Mouse (Mus musculus) forebrain, postnatal 0 days (tissue): ENCODE data around the gene Dusp18. TPM values are rescaled to one million over a fixed set of nuclear protein-coding genes. Genes with fewer than 3 reads are reported as not detected.
"Not testable (repeated sequence)": the region's sequence is repeated elsewhere in the genome, so short reads cannot be mapped to it uniquely, and the experiment has no call there.

ENCODE experiments used
- ATAC-seq: fragments of 200-750 bp; cut with Nextera tagmentation; 2 replicates; pipeline ENCODE4 v1.8.0; 2017; ENCODE audit warnings: mild to moderate bottlenecking, moderate library complexity
- DNase-seq: peaks from one replicate; pipeline ENCODE4 v3.0.0-alpha.2; 2015
- H3K27ac ChIP-seq: fragments of 300-500 bp; sonication (generic); 2 replicates; pipeline ENCODE4 v1.5.1; 2014; ENCODE audit warnings: low read depth, mild to moderate bottlenecking, antibody characterized with exemption, low read length, moderate library complexity, mixed read lengths
- H3K27me3 ChIP-seq: fragments of 300-500 bp; sonication (generic); 2 replicates; pipeline ENCODE4 v1.6.1; 2014; ENCODE audit warnings: mild to moderate bottlenecking, low read length, mixed read lengths; ENCODE audit not compliant: insufficient read depth
- H3K36me3 ChIP-seq: fragments of 300-500 bp; sonication (generic); 2 replicates; pipeline ENCODE4 v1.6.1; 2014; ENCODE audit warnings: mild to moderate bottlenecking, moderate library complexity; ENCODE audit not compliant: insufficient read depth
- H3K4me1 ChIP-seq: fragments of 300-500 bp; sonication (generic); 2 replicates; pipeline ENCODE4 v1.6.1; 2014; ENCODE audit warnings: antibody characterized with exemption; ENCODE audit not compliant: insufficient read depth
- H3K4me2 ChIP-seq: fragments of 300-500 bp; sonication (generic); 2 replicates; pipeline ENCODE4 v1.6.1; 2014; ENCODE audit warnings: low read depth, mild to moderate bottlenecking, moderate library complexity
- H3K4me3 ChIP-seq: fragments of 300-500 bp; sonication (generic); 2 replicates; pipeline ENCODE4 v1.5.1; 2014; ENCODE audit warnings: low read depth, low read length, mixed read lengths
- H3K9ac ChIP-seq: fragments of 300-500 bp; sonication (generic); 2 replicates; pipeline ENCODE4 v1.6.1; 2014; ENCODE audit warnings: mild to moderate bottlenecking
- H3K9me3 ChIP-seq: fragments of 300-500 bp; sonication (generic); 2 replicates; pipeline ENCODE4 v1.6.1; 2016; ENCODE audit warnings: low read length
- CTCF ChIP-seq: sonication (generic); IDR thresholded peaks from 2 replicates; pipeline ENCODE4 v1.5.1; 2016; ENCODE audit warnings: antibody characterized with exemption, control low read depth, low read depth
- WGBS: fragments of 180-500 bp; shearing (Covaris S2); extraction: QIAGEN DNeasy Blood & Tissue Kit; methylation state at CpG from one replicate; pipeline ENCODE4 v1.1.7; 2014; 5-methylcytosine and 5-hydroxymethylcytosine counted together
- polyA plus RNA-seq: library from polyadenylated mRNA; unstranded; fragments of >200 nt; fragmentation: Nextera tagmentation; extraction: Ambion mirVana; gene quantifications from 2 replicates; pipeline ENCODE4 v1.2.1, GENCODE M21; 2015
- total RNA-seq: library from RNA; depleted of rRNA; stranded (reverse); fragments of >200 nt; gene quantifications from 2 replicates; pipeline ENCODE4 v1.2.3, GENCODE M21; 2014

Dusp18 gene
- total and polyA plus RNA-seq, 2 experiments from 2014 or later = 25.3 to 33.6 TPM

DNA sequence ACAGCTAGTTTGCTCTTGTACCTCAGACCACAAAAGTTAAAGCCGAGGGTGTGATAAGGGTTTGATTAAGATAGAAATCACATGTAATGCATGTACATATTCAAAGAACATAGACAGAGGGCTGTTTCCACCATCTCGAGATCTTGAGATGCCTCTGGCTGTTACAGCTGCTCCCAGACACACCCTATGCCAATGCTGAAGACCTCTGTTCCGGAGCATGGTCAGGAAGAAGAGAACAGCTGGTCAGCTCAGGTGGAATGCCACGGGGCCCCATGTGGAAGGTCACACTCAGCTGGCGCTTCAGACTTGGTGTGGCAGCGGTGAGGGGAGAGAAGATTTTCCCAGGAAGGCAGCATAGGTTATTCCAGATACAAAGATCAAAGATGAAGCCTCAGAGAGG is 9.6 kb downstream of the Dusp18 start:
- DNase-seq (no peak), ATAC-seq (no peak)
- Histone ChIP-seq H3K9me3 (no peaks in the 10 kb centered on the region), H3K4me1 (0 out of 2 replicates have a peak, but pooled peaks cover 1% of the 10 kb centered on the region), H3K9ac (no peak overlapping the region), H3K36me3 (peaks cover 22% of the 10 kb centered on the region), H3K4me3 (no peak overlapping the region), H3K27ac (no peak overlapping the region), H3K27me3 (no peaks in the 10 kb centered on the region), H3K4me2 (no peak overlapping the region)
- TF ChIP-seq CTCF = no peak
- 87% methylated on average over 6 of the region's 6 CpGs for WGBS

GRCm38 (mm10) chr11:3905446-3905845 is 10.4 kb downstream of the Dusp18 start:
- DNase-seq (no peak), ATAC-seq (0 out of 2 replicates have a peak, but pooled peaks have one; percentile 12)
- Histone ChIP-seq H3K27me3 (no peaks in the 10 kb centered on the region), H3K4me2 (no peak overlapping the region), H3K36me3 (peaks cover 22% of the 10 kb centered on the region), H3K9me3 (no peaks in the 10 kb centered on the region), H3K4me1 (peaks cover 8% of the 10 kb centered on the region; the same call in 1 of the 2 replicates), H3K9ac (no peak overlapping the region), H3K27ac (no peak overlapping the region), H3K4me3 (no peak overlapping the region)
- WGBS = 93% methylated on average over 1 of the region's 1 CpGs
- TF ChIP-seq CTCF = no peak

DNA sequence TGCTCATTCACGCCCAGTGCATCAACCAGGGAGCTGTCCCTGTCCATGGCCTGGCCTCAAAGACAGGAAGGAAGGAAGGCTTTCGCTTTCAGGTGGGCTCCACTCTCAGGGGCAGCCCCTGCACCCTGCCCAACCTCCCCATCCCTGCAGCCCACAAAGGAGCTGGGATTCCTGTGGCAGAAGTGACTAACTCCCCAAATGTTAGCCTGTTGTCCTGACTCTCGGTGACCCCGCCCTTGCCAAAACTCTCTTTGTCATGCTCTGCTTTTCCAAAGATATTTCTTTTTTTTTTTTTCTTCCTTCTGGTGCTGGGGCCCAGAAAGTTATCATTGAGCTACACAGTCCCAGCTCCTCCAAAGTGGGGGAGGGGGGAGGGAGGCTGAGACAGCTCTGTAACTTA is 14.2 kb downstream of the Dusp18 start:
- 91% methylated on average over 4 of the region's 4 CpGs for WGBS
- Histone ChIP-seq H3K9ac (no peak overlapping the region), H3K4me1 (peaks cover 23% of the 10 kb centered on the region), H3K4me2 (peak overlapping the region; percentile 5; the same call in 1 of the 2 replicates), H3K4me3 (no peak overlapping the region), H3K36me3 (peaks cover 22% of the 10 kb centered on the region), H3K27ac (no peak overlapping the region), H3K9me3 (no peaks in the 10 kb centered on the region), H3K27me3 (no peaks in the 10 kb centered on the region)
- no peak for DNase-seq
- no peak for ATAC-seq
- no peak for TF ChIP-seq CTCF

DNA sequence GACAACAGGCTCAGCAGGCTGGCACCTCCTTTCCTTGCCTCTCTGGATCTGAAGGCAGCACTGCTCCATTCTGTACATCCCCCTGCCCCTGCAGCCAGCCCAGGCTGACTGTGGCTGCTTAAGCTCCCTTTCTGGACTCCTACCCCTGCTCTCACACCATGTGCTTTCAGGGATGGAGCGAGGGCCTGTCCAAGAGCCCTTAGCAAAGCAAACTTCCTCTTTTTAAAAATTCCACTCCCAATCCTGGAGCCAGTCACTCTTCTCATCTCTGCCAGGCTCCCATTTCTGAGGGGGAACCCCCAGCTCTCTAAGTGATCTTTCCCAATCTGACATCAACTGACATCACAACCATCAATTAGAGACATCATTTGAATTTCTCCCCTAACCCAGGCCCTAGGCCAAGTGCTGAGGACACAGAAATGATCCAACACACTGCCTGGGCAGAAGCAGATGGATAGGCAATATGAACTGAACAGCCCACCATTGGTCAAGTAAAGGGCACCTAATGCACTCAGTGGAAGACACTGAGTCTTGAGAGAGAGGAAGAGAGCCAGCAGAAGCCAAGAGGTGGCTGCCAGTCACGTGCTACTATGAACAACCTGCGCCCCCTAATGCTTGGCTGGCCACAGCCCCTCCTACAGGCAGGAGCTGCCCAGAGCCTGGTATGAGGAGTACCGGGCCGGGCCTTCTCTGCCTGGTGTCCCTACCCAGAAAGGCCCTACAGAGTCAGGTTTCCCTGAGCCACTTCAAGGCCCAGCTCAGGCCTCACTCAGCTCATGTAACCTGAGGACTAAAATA is 15.7 kb downstream of the Dusp18 start:
- Histone ChIP-seq H3K9me3 (no peaks in the 10 kb centered on the region), H3K4me1 (peaks cover 23% of the 10 kb centered on the region), H3K4me2 (peak overlapping the region; percentile 92), H3K9ac (peak overlapping the region; percentile 39), H3K27me3 (no peaks in the 10 kb centered on the region), H3K36me3 (peaks cover 20% of the 10 kb centered on the region), H3K27ac (no peak overlapping the region), H3K4me3 (peak overlapping the region; percentile 21)
- WGBS = 56% methylated on average over 5 of the region's 5 CpGs
- TF ChIP-seq CTCF = 0 out of 2 replicates have a peak, but pooled peaks have one; percentile 5
- no peak for DNase-seq
- ATAC-seq = no peak

- H3K27ac ChIP-seq, H3K9me3 ChIP-seq, ATAC-seq, H3K27me3 ChIP-seq, DNase-seq: not testable (repeated sequence)
- 89% methylated on average over 6 of the region's 6 CpGs for WGBS
- Histone ChIP-seq H3K4me1 (peaks cover 23% of the 10 kb centered on the region), H3K9ac (0 out of 2 replicates have a peak overlapping the region, but pooled peaks have one; percentile 18), H3K4me3 (peak overlapping the region; percentile 21), H3K4me2 (peak overlapping the region; percentile 92), H3K36me3 (peaks cover 13% of the 10 kb centered on the region)
These were observed 16.4 kb downstream of the Dusp18 start for GRCm38 (mm10) chr11:3911440-3911839.

DNA sequence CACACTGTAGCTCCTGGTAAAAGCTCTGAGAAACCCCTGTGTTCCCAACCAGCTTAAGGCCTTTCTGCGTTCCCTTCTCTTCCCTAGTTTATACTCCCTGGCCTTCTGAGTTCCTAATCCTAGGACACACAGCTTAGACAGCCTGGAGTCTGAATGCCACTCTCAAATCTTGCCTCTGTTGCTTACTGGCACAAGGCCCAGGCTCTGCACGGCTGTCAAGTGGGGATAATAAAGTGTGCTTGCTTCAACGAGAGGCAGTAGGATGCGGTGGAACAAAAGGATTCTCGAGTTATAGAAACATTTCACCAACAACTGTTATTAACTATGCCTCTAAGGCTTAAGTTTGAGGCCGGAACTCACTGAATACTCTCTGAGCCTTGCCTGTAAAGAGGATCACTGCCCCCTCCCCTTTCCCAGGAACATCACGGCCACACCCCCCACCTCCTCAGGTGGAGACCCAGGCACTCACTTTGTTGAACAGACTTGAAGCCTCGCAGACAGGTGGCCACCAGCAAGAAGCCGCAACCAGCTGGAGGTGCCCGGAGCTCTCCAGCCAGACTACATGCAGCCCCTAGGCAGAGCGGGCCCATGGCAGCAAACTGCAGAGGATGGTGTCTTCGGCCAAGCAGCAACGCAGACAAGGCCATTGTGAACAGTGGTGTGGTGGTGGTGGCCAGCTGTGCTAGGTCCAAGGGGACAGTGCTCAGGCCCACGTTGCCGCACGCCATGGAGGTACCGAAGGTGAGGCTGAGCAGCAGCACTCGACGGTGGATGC is 17.2 kb downstream of the Dusp18 start:
- peak overlapping the region; percentile 92 for H3K4me2 ChIP-seq
- H3K4me1 ChIP-seq = peaks cover 23% of the 10 kb centered on the region
- no peak for TF ChIP-seq CTCF
- DNase-seq (peak; percentile 66), ATAC-seq (no peak)
- peak overlapping the region; percentile 80; the same call in 1 of the 2 replicates for H3K27ac ChIP-seq
- H3K27me3 ChIP-seq = no peaks in the 10 kb centered on the region
- WGBS = 6% methylated on average over 19 of the region's 19 CpGs
- peak overlapping the region; percentile 73 for H3K9ac ChIP-seq
- peak overlapping the region; percentile 68 for H3K4me3 ChIP-seq
- H3K36me3 ChIP-seq = peaks cover 5% of the 10 kb centered on the region
- no peaks in the 10 kb centered on the region for H3K9me3 ChIP-seq

DNA sequence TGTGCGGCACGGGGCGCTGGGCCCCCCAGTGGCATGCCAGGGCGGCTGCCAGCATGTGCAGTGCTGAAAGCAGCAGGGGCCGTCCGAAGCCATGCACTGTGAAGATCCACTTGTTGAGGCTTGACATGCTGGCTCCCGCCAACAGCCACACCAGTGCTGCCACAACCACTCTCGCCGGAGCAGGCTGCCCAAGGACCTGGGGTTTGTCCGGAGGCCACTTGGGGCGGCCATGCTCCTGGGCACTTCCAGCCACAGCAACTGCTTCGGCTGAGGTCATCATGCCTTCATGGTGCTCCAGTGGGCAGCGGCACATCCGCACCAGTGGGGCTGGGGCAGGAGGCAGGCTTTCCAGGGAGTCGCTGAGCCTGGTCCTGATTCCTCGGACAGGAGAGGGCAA is 17.8 kb downstream of the Dusp18 start:
- peak overlapping the region; percentile 68 for H3K4me3 ChIP-seq
- no peaks in the 10 kb centered on the region for H3K36me3 ChIP-seq
- no peaks in the 10 kb centered on the region for H3K9me3 ChIP-seq
- ATAC-seq (0 out of 2 replicates have a peak, but pooled peaks have one; percentile 11), DNase-seq (no peak)
- peak; percentile 40; the same call in 1 of the 2 replicates for TF ChIP-seq CTCF
- H3K4me1 ChIP-seq = peaks cover 23% of the 10 kb centered on the region
- WGBS = 3% methylated on average over 16 of the region's 16 CpGs
- peak overlapping the region; percentile 80 for H3K27ac ChIP-seq
- no peaks in the 10 kb centered on the region for H3K27me3 ChIP-seq
- H3K9ac ChIP-seq = peak overlapping the region; percentile 73
- H3K4me2 ChIP-seq = peak overlapping the region; percentile 92
